ENCODE assay signal across 8 mouse cellular contexts in genomic region chr1:165282967-165283345, GRCm38 (mm10). TPM values are rescaled to one million over a fixed set of nuclear protein-coding genes. Genes with fewer than 3 reads are reported as not detected.
DNase-seq lines count a peak whose midpoint lies in the region; ATAC-seq and TF ChIP-seq lines count a peak whose summit lies in the region.

No protein-coding gene starts in this region.

- 15% methylated on average over 7 of the region's 7 CpGs for WGBS in liver, embryonic 11.5 days
- WGBS in forebrain, embryonic 14.5 days: 7% methylated on average over 7 of the region's 7 CpGs
- 35% methylated on average over 7 of the region's 7 CpGs for WGBS in intestine, postnatal 0 days
- 16% methylated on average over 7 of the region's 7 CpGs for WGBS in neural tube, embryonic 15.5 days

- H3K27me3 ChIP-seq in liver, embryonic 11.5 days (replicated peaks; ENCODE audit: control insufficient read depth, insufficient read depth, low read length): peaks cover 37% of the 10 kb centered on the region
- no peaks in the 10 kb centered on the region for H3K27me3 ChIP-seq in forebrain, embryonic 14.5 days (replicated peaks; ENCODE audit: control insufficient read depth, insufficient read depth, low read length)
- no peaks in the 10 kb centered on the region for H3K27me3 ChIP-seq in intestine, postnatal 0 days (replicated peaks; ENCODE audit: control insufficient read depth, insufficient read depth, low read length)
- H3K27me3 ChIP-seq in neural tube, embryonic 15.5 days (replicated peaks): no peaks in the 10 kb centered on the region

- peaks cover 7% of the 10 kb centered on the region; the same call in 1 of the 2 replicates for H3K4me1 ChIP-seq in liver, embryonic 11.5 days (replicated peaks; ENCODE audit: control insufficient read depth, insufficient read depth, low read length)
- peaks cover 28% of the 10 kb centered on the region for H3K4me1 ChIP-seq in forebrain, embryonic 14.5 days (ENCODE audit: control insufficient read depth, insufficient read depth, low read length)
- 0 out of 2 replicates have a peak, but pooled peaks cover 3% of the 10 kb centered on the region for H3K4me1 ChIP-seq in intestine, postnatal 0 days (replicated peaks; ENCODE audit: control insufficient read depth, insufficient read depth, low read length)
- H3K4me1 ChIP-seq in neural tube, embryonic 15.5 days: peaks cover 36% of the 10 kb centered on the region

- ATAC-seq in liver, embryonic 11.5 days (replicated peaks; ENCODE audit: low FRiP score): no peak
- ATAC-seq in forebrain, embryonic 14.5 days: no peak
- no peak for ATAC-seq in intestine, postnatal 0 days
- no peak for ATAC-seq in neural tube, embryonic 15.5 days (ENCODE audit: low FRiP score)

- no peak overlapping the region for H3K9ac ChIP-seq in liver, embryonic 11.5 days (ENCODE audit: low read depth, low read length)
- H3K9ac ChIP-seq in forebrain, embryonic 14.5 days (ENCODE audit: low read length): peak overlapping the region; percentile 96
- 0 out of 2 replicates have a peak overlapping the region, but pooled peaks have one; percentile 61 for H3K9ac ChIP-seq in intestine, postnatal 0 days (ENCODE audit: low read depth, low read length)
- H3K9ac ChIP-seq in neural tube, embryonic 15.5 days (replicated peaks): peak overlapping the region; percentile 87

- DNase-seq in liver, embryonic 11.5 days (ENCODE audit: low spot score): peak; percentile 29
- no peak for DNase-seq in liver
- no peak for DNase-seq in forebrain, embryonic 14.5 days (ENCODE audit: low spot score)
- DNase-seq in layer of hippocampus, adult 11-12 months (ENCODE audit: low spot score): no peak
- no peak for DNase-seq in gastrocnemius, postnatal 14 days
- DNase-seq in natural killer cell, adult 2 months (ENCODE audit: low spot score in 2 of 2): no peak

- H3K9me3 ChIP-seq in liver, embryonic 11.5 days (ENCODE audit: control insufficient read depth, low read length): no peaks in the 10 kb centered on the region
- no peaks in the 10 kb centered on the region for H3K9me3 ChIP-seq in forebrain, embryonic 14.5 days (replicated peaks; ENCODE audit: control insufficient read depth, low read length)
- no peaks in the 10 kb centered on the region for H3K9me3 ChIP-seq in intestine, postnatal 0 days (ENCODE audit: control insufficient read depth)
- no peaks in the 10 kb centered on the region for H3K9me3 ChIP-seq in neural tube, embryonic 15.5 days (replicated peaks)

- H3K4me2 ChIP-seq in liver, embryonic 11.5 days: peak overlapping the region; percentile 78
- peak overlapping the region; percentile 81 for H3K4me2 ChIP-seq in forebrain, embryonic 14.5 days (ENCODE audit: low read length)
- H3K4me2 ChIP-seq in intestine, postnatal 0 days (replicated peaks; ENCODE audit: low read depth): peak overlapping the region; percentile 96
- peak overlapping the region; percentile 78 for H3K4me2 ChIP-seq in neural tube, embryonic 15.5 days

- no peak for TF ChIP-seq CTCF in intestine, postnatal 0 days (IDR thresholded peaks at IDR 0.05; ENCODE audit: low read depth)

- intact Hi-C loops in gastrocnemius, postnatal 14 days (cut with DNase I; ENCODE audit: low total_unique reads): no loop called here

- H3K27ac ChIP-seq in liver, embryonic 11.5 days (ENCODE audit: low read depth, low read length): no peak overlapping the region
- no peak overlapping the region for H3K27ac ChIP-seq in forebrain, embryonic 14.5 days (ENCODE audit: low read depth, low read length)
- no peak overlapping the region for H3K27ac ChIP-seq in intestine, postnatal 0 days (ENCODE audit: low read depth, low read length)
- H3K27ac ChIP-seq in neural tube, embryonic 15.5 days (replicated peaks): peak overlapping the region; percentile 84; the same call in 1 of the 2 replicates

- H3K4me3 ChIP-seq in liver, embryonic 11.5 days (ENCODE audit: low read depth, low read length): peak overlapping the region; percentile 61; the same call in 1 of the 2 replicates
- peak overlapping the region; percentile 80 for H3K4me3 ChIP-seq in forebrain, embryonic 14.5 days (ENCODE audit: low read depth, low read length)
- H3K4me3 ChIP-seq in intestine, postnatal 0 days (ENCODE audit: low read depth, low read length): peak overlapping the region; percentile 68
- peak overlapping the region; percentile 85 for H3K4me3 ChIP-seq in neural tube, embryonic 15.5 days (replicated peaks)

- H3K36me3 ChIP-seq in liver, embryonic 11.5 days (ENCODE audit: control insufficient read depth, insufficient read depth, low read length): no peaks in the 10 kb centered on the region
- H3K36me3 ChIP-seq in forebrain, embryonic 14.5 days (ENCODE audit: control insufficient read depth, insufficient read depth, low read length): no peaks in the 10 kb centered on the region
- no peaks in the 10 kb centered on the region for H3K36me3 ChIP-seq in intestine, postnatal 0 days (ENCODE audit: control insufficient read depth, insufficient read depth)
- H3K36me3 ChIP-seq in neural tube, embryonic 15.5 days: no peaks in the 10 kb centered on the region

RNA-seq across cellular contexts. Expression of gene Gpr161, which starts 12.6 kb away (rescaled TPM):
- 0.48 and 0.58 TPM in 2 replicates for polyA plus RNA-seq in liver, embryonic 11.5 days (2014; fragmentation: Nextera tagmentation; extraction: Ambion mirVana)
- 4.7 and 4.8 TPM in 2 replicates for polyA plus RNA-seq in forebrain, embryonic 14.5 days (2014; fragmentation: Nextera tagmentation; extraction: Ambion mirVana)
- polyA plus RNA-seq in intestine, postnatal 0 days (2015; fragmentation: Nextera tagmentation; extraction: Ambion mirVana): 0.35 and 0.63 TPM in 2 replicates
- polyA plus RNA-seq in neural tube, embryonic 15.5 days (2015; fragmentation: Nextera tagmentation; extraction: Ambion mirVana): 2.3 and 2.6 TPM in 2 replicates
- 1 to 10 TPM; 2.5 to 3.0 TPM for total RNA-seq in gastrocnemius, postnatal 14 days (2021)

RNA-seq across cellular contexts. Expression of gene Tiprl, which starts 46.2 kb away (rescaled TPM):
- polyA plus RNA-seq in liver, embryonic 11.5 days (2014; fragmentation: Nextera tagmentation; extraction: Ambion mirVana): 73.0 and 90.6 TPM in 2 replicates
- 154 and 165 TPM in 2 replicates for polyA plus RNA-seq in forebrain, embryonic 14.5 days (2014; fragmentation: Nextera tagmentation; extraction: Ambion mirVana)
- 59.7 and 61.9 TPM in 2 replicates for polyA plus RNA-seq in intestine, postnatal 0 days (2015; fragmentation: Nextera tagmentation; extraction: Ambion mirVana)
- 126 and 138 TPM in 2 replicates for polyA plus RNA-seq in neural tube, embryonic 15.5 days (2015; fragmentation: Nextera tagmentation; extraction: Ambion mirVana)
- total RNA-seq in gastrocnemius, postnatal 14 days (2021): 10 to 100 TPM; 22.1 TPM
